Mouse (Mus musculus) erythroblast, embryonic 14.5 days (primary cell): Measurements from ENCODE around the gene Amdhd2. TPM values are rescaled to one million over a fixed set of nuclear protein-coding genes. Genes with fewer than 3 reads are reported as not detected.
A peak's percentile ranks its signal among the peaks of the same experiment; 100 is the strongest.

Experiments used
- H3K27me3 ChIP-seq: 2 replicates; pipeline ENCODE4 v1.6.1; 2012; ENCODE audit warnings: inconsistent platforms; ENCODE audit not compliant: control insufficient read depth
- H3K36me3 ChIP-seq: 2 replicates; pipeline ENCODE4 v1.6.1; 2012; ENCODE audit warnings: mild to moderate bottlenecking, inconsistent platforms; ENCODE audit not compliant: control insufficient read depth
- H3K4me1 ChIP-seq: 2 replicates; pipeline ENCODE4 v1.6.1; 2012; ENCODE audit warnings: inconsistent platforms; ENCODE audit not compliant: control insufficient read depth
- H3K4me3 ChIP-seq: replicated peaks from 2 replicates; pipeline ENCODE3; 2012; ENCODE audit warnings: moderate library complexity, mild to moderate bottlenecking, inconsistent platforms
- H3K9me3 ChIP-seq: 2 replicates; pipeline ENCODE4 v1.6.1; 2012; ENCODE audit warnings: low read length, inconsistent platforms, mixed read lengths; ENCODE audit not compliant: control insufficient read depth
- GATA1 ChIP-seq: IDR thresholded peaks from 2 replicates; pipeline ENCODE4 v1.6.1; 2012; ENCODE audit warnings: low read length, inconsistent platforms, mixed read lengths
- TAL1 ChIP-seq: IDR thresholded peaks from 3 replicates; pipeline ENCODE4 v1.6.1; 2012; ENCODE audit warnings: low read length, inconsistent platforms, mixed read lengths
- polyA plus RNA-seq: library from polyadenylated mRNA; stranded (reverse); fragments of >175 nt; gene quantifications from 2 replicates; pipeline ENCODE4 v1.2.3, GENCODE M21; 2012

Amdhd2 gene
- polyA plus RNA-seq, 1 experiment, result 9.1 TPM

DNA sequence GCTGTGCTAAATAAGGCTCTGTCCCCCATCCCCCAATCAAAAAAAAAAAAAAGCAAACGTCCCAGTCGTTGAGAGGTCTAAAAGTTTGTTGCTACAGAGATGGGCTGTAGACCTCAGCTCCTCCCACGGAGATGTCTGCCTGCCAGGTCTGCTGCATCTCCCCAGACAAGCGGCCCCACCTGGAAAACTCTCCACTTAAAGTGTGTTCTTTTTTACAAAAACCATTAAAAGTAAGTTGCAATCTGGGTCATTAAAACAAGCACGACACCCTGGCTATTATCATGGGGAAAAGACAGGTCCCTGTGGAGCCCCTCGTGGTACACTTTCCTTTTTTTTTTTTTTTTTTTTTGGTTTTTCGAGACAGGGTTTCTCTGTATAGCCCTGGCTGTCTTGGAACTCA, 12.2 kb downstream of the Amdhd2 start:
- no peak for TF ChIP-seq GATA1
- TF ChIP-seq TAL1, result no peak

GRCm38 (mm10) chr17:24150824-24151223, 12.7 kb downstream of the Amdhd2 start, which contains the start of gene Pdpk1:
Pdpk1 (minus strand) TSS chr17:24150924.
- peaks cover 43% of the 10 kb centered on the region for H3K4me1 ChIP-seq
- TF ChIP-seq TAL1, result no peak
- no peaks in the 10 kb centered on the region for H3K9me3 ChIP-seq
- H3K4me3 ChIP-seq, result peak within 1 kb of the TSS; percentile 67
- no peaks in the 10 kb centered on the region for H3K27me3 ChIP-seq
- H3K36me3 ChIP-seq, result peaks cover 10% of the 10 kb centered on the region

More for the DNA sequence above, 12.2 kb downstream of the Amdhd2 start:
- Histone ChIP-seq H3K27me3 (no peaks in the 10 kb centered on the region), H3K9me3 (no peaks in the 10 kb centered on the region), H3K36me3 (peaks cover 15% of the 10 kb centered on the region), H3K4me3 (peak overlapping the region; percentile 67), H3K4me1 (peaks cover 44% of the 10 kb centered on the region)

DNA sequence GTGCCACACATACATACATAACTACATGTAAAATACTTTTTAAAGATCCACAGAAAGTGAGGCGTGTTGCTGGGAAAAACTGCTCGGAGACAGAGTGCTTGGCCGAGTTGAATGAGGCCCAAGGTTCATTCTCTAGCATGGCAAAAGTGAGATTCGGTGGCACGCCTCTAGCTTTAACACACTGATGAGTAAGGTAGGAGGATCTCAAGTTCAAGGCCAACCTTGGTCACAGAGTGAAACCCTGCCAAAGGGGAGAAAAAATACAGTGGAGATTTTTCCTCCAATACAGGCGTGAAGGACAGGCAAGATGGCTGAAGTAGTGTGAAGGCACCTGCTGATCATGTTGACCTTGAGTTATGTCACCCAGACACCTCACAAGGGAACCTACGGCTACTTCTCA, 14.1 kb downstream of the Amdhd2 start:
- H3K9me3 ChIP-seq, result no peaks in the 10 kb centered on the region
- peaks cover 37% of the 10 kb centered on the region for H3K4me1 ChIP-seq
- H3K4me3 ChIP-seq, result no peak overlapping the region
- peaks cover 3% of the 10 kb centered on the region for H3K36me3 ChIP-seq
- no peak for TF ChIP-seq TAL1
- no peak for TF ChIP-seq GATA1
- no peaks in the 10 kb centered on the region for H3K27me3 ChIP-seq

GRCm38 (mm10) chr17:24142897-24143296, 20.7 kb downstream of the Amdhd2 start:
- H3K4me3 ChIP-seq, result peak overlapping the region; percentile 91
- peaks cover 41% of the 10 kb centered on the region for H3K4me1 ChIP-seq
- no peaks in the 10 kb centered on the region for H3K9me3 ChIP-seq
- TF ChIP-seq TAL1 (no peak), GATA1 (no peak)
- no peaks in the 10 kb centered on the region for H3K27me3 ChIP-seq
- H3K36me3 ChIP-seq, result peaks cover 22% of the 10 kb centered on the region

GRCm38 (mm10) chr17:24141425-24141920, 22.1 kb downstream of the Amdhd2 start:
- TF ChIP-seq TAL1, result no peak
- TF ChIP-seq GATA1, result no peak
- peaks cover 29% of the 10 kb centered on the region for H3K36me3 ChIP-seq
- no peaks in the 10 kb centered on the region for H3K9me3 ChIP-seq
- H3K4me3 ChIP-seq, result peak overlapping the region; percentile 91
- no peaks in the 10 kb centered on the region for H3K27me3 ChIP-seq
- H3K4me1 ChIP-seq, result peaks cover 48% of the 10 kb centered on the region

- Histone ChIP-seq H3K27me3 (no peaks in the 10 kb centered on the region), H3K4me3 (peak overlapping the region; percentile 91), H3K4me1 (peaks cover 51% of the 10 kb centered on the region), H3K9me3 (no peaks in the 10 kb centered on the region), H3K36me3 (peaks cover 31% of the 10 kb centered on the region)
- TF ChIP-seq TAL1 (no peak), GATA1 (no peak)
Observed at GRCm38 (mm10) chr17:24140845-24141424, 22.6 kb downstream of the Amdhd2 start.

GRCm38 (mm10) chr17:24139968-24140367, 23.6 kb downstream of the Amdhd2 start:
- Histone ChIP-seq H3K9me3 (no peaks in the 10 kb centered on the region), H3K27me3 (no peaks in the 10 kb centered on the region), H3K4me1 (peaks cover 54% of the 10 kb centered on the region), H3K36me3 (peaks cover 33% of the 10 kb centered on the region), H3K4me3 (peak overlapping the region; percentile 91)
- no peak for TF ChIP-seq GATA1
- TF ChIP-seq TAL1, result no peak

DNA sequence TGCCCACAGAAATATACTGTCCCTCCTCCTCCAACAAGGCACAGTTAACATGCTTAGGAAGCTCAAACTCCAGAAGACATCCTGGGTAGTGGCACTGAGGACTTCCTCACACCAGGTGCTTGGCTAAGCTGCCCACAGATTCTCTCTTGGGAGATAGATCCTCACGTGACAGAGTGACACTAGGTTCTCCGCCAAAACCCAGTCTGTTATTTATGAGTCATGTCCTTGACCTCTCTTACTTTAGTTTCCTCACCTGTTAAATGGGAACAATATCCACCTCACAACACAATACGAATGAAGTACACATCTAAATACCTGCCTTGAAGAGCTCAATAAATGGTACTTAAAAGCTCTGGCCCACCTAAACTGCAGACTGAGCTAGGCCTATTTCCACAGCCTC, 24.3 kb downstream of the Amdhd2 start:
- TF ChIP-seq GATA1, result no peak
- no peak for TF ChIP-seq TAL1
- H3K4me3 ChIP-seq, result peak overlapping the region; percentile 5
- no peaks in the 10 kb centered on the region for H3K9me3 ChIP-seq
- peaks cover 61% of the 10 kb centered on the region for H3K4me1 ChIP-seq
- H3K27me3 ChIP-seq, result no peaks in the 10 kb centered on the region
- peaks cover 38% of the 10 kb centered on the region for H3K36me3 ChIP-seq

DNA sequence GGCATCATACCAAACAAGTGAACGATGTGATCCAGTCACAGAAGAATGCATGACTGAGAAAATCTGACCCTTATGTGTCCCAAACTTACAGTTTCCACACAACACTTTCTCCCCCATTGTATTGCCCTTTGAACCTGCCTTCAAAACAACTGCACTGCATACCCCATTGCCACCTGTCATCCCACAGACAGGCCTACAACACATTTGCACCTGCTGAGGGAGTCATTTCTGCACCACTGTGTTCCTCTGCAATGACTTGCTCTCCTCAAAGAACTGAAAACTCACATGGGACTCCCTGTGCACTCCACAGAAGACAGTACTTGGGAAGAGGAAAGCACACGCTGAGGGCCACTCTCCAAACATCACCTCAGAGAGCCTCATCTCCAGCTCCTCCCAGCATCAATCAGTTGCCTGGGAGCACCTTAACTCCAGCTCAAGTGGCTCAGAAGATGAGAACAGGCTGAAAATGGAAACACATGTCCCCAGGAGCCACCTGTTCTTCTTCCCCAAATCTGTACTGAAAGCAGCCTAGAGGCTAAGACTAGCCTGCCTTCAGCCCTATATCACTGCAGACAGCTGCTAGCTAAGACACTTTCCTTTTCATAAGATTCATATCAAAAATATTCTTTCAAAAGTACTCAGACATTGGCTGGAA, 26.2 kb downstream of the Amdhd2 start:
- peaks cover 64% of the 10 kb centered on the region for H3K4me1 ChIP-seq
- TF ChIP-seq TAL1, result no peak
- TF ChIP-seq GATA1, result no peak
- no peaks in the 10 kb centered on the region for H3K27me3 ChIP-seq
- peaks cover 53% of the 10 kb centered on the region for H3K36me3 ChIP-seq
- H3K9me3 ChIP-seq, result no peaks in the 10 kb centered on the region
- H3K4me3 ChIP-seq, result no peak overlapping the region
